Mouse (Mus musculus) naive thymus-derived CD4-positive, alpha-beta T cell, adult 2 months (primary cell): ENCODE results near the gene Sh3bp5l.
"Not testable (repeated sequence)": the region's sequence is repeated elsewhere in the genome, so short reads cannot be mapped to it uniquely, and the experiment has no call there.

ENCODE experiments used
- DNase-seq: peaks from one replicate; pipeline ENCODE4 v3.0.0-alpha.2; 2011; ENCODE audit warnings: low read depth

Gene Sh3bp5l

GRCm38 (mm10) chr11:58330276-58331148 lies at the start of gene Sh3bp5l, which contains the start of gene Zfp672:
Sh3bp5l (plus strand) TSS chr11:58330724.
Zfp672 (minus strand) TSS chr11:58330339.
- peak; percentile 95 for DNase-seq

- peak; percentile 32 for DNase-seq
Observed at GRCm38 (mm10) chr11:58281970-58282496, 48.5 kb upstream of the Sh3bp5l start.

DNA sequence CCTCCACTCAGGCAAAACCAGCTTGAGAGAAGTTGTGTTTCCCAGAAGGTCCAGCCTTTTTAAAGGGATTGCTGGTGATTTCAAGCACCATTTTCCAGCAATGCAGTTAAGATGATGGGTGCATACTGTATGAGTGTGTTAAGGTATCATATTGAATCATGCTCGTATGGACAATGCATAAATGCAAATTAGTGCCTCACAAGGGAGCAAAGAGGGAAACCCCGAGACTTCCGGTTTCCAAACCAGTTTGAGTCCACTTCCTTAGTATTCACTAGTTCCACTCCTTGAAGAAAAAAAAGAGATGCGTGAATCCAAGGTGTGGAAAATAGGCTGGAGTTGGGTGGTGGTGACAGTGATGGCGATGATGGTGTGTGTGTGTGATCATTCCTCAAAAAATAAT lies 48.0 kb upstream of the Sh3bp5l start:
- no peak for DNase-seq

GRCm38 (mm10) chr11:58289992-58290682 lies 40.4 kb upstream of the Sh3bp5l start:
- no peak for DNase-seq

- no peak for DNase-seq
Observed at GRCm38 (mm10) chr11:58290812-58291211, 39.7 kb upstream of the Sh3bp5l start.

GRCm38 (mm10) chr11:58292791-58293190 lies 37.7 kb upstream of the Sh3bp5l start:
- DNase-seq: no peak

- no peak for DNase-seq
Observed at GRCm38 (mm10) chr11:58297396-58297795, 33.1 kb upstream of the Sh3bp5l start.

- DNase-seq: peak; percentile 86
Observed at GRCm38 (mm10) chr11:58301057-58301456, 29.5 kb upstream of the Sh3bp5l start.

- DNase-seq: peak; percentile 97
Observed at GRCm38 (mm10) chr11:58301837-58302754, 28.4 kb upstream of the Sh3bp5l start.

DNA sequence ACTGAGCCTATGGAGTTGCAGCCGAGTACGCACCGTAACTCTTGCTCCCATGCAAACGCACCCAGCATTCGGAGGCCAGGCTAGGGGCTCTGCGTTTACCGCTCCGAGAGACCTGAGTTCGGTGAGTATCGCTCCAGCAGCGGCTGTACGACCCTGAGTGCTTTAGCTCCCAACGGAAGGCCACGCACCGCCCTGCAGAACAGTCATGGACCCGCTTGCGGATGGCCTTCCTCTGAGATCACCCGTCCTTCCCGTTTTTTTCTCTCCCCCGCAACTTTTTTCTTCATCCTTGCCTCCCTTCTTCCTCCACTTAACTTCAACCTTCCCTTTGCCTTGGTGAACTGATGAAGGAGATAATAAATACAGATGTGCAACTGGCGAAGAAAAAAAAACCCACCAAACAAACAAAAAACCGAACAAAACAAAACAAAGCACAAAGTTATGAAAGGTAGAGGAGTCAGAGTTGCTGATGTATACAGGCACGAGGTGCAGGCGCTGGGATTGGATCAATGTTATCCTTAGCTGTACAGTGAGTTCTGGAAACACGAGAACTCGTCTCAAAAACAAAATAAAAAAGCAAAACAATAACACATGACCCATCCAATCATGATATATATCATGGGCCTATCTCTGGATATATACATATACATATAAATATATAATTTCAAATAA lies 27.6 kb upstream of the Sh3bp5l start:
- no peak for DNase-seq

DNA sequence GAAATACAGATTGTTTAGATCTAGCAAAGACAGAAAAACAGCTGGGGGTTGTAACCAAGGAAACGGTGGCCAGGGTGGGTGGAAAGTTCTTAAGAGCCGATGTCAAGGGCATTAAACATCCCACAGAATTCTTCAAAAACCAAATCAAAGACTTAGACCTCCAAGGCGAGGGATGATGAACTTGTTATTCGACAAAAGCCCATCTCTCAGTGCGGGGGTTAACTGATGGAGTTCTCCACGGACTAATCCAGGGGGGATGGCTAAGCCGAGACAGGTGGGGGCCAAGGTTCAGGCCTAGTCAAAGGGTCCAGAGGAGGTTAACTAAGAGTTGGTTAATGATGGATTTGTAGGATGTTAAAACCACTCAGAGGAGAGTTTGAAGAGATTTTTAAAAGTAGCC lies 26.9 kb upstream of the Sh3bp5l start:
- DNase-seq: no peak

DNA sequence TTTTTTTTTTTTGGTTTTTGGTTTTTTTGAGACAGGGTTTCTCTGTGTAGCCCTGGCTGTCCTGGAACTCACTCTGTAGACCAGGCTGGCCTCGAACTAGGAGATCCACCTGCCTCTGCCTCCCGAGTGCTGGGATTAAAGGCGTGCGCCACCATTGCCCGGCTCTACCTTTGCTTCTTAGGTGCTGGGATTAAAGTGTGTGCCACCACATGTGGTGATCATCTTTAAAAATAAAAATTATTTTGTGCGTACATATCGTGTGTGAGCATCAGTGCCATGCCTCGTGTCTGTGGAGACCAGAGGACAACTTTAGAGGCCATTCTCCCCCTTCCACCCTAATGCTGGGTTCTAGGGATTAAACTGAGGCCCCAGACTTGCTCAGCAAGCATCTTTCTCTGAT lies 25.2 kb upstream of the Sh3bp5l start:
- DNase-seq: not testable (repeated sequence)

- DNase-seq: peak; percentile 89
Observed at GRCm38 (mm10) chr11:58306860-58307308, 23.6 kb upstream of the Sh3bp5l start, which contains the start of gene Zfp692. Zfp692 (plus strand) TSS chr11:58307069.

DNA sequence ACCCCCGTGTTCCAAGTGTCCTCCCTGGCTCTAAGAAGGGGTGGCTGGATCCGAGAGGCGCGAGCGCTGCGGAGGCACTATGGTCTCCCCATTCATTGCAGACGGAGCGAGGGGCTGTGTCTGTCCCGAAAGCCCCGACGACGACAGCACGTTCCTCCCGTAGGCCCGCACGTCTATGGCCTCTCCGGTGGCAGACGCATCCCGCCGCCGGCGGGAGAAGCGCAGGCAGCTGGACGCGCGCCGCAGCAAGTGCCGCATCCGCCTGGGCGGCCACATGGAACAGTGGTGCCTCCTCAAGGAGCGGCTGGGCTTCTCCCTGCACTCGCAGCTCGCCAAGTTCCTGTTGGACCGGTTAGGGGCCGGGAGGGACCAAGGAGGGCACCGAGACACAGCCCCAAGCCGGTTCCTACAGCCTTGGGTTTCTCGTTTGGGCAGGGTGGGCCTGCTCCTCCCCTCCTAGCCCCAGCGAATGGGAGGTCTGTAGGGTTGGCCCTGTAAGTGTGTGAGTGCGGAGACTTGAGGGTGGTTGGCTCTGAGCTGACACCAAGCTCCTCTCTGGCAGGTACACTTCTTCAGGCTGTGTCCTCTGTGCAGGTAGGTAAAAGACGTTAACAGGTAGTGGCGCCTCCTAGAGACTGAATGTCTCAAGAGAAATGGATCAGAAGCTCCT lies 23.0 kb upstream of the Sh3bp5l start:
- DNase-seq: peak; percentile 75

- no peak for DNase-seq
Observed at GRCm38 (mm10) chr11:58308661-58309060, 21.9 kb upstream of the Sh3bp5l start.

GRCm38 (mm10) chr11:58314069-58314468 lies 16.5 kb upstream of the Sh3bp5l start:
- no peak for DNase-seq

- no peak for DNase-seq
Observed at GRCm38 (mm10) chr11:58315536-58316168, 14.9 kb upstream of the Sh3bp5l start.

DNA sequence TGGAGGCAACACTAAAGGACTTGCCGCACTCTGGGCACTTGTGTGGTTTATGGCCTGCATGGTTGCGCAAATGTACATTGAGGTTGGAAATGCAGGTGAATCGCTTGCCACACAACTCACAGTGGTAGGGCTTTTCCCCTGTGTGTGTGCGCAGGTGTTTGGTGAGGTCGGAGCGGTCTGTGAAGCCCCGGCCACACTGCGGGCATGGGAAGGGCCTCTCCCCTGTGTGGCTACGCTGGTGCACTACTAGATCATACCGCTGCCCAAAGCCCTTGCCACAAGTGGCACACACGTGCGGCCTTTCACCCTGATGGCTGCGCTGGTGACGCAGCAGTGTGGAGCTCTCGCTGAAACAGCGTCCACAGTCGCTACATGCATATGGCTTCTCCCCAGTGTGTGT lies 14.2 kb upstream of the Sh3bp5l start:
- no peak for DNase-seq

- DNase-seq: no peak
Observed at GRCm38 (mm10) chr11:58316768-58317390, 13.6 kb upstream of the Sh3bp5l start.
